Mouse (Mus musculus): Measurements from ENCODE around the gene Bcl10. TPM values are rescaled to one million over a fixed set of nuclear protein-coding genes. Genes with fewer than 3 reads are reported as not detected.
"Not testable (repeated sequence)": the region's sequence is repeated elsewhere in the genome, so short reads cannot be mapped to it uniquely, and the experiment has no call there.

Bcl10 gene
- total RNA-seq, 1 experiment from 2014 or later, result 25.7 TPM

DNA sequence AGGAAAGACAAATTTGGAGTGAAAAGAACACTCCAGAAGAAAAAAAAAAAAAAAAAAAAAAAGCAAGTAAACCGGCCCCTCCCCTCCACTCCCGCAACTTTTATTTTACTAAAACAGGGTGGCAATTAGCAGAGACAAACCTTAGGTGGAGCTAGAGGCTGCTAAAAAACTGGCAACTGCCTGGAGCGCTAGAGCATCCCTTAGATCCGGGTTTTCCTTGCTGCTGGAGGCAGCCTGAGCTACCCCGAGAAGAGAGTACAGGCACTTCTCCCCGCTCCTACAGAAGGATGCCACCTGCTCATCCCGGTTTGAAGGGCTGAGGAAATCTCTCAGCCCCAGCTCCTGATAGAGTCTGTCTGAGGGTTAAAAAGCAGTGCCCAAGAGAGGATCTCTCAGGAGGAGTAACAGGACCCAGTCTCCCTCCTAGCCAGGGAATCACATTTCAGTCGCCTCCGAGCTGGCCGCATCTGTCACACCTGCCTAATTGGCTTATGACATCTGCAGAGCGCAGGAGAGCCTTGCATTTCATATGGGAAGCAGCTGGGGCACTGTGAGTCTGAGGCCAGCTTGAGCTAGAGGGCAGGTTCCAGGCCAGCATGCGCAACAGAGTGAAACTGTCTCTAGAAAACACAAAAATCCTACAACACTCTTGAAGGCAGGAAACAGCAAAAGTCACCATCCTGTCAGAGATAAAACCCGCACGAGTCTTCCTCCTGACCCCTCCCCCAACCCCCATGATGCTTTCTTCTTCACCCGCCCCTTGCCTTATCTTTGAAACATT, 27.6 kb downstream of the Bcl10 start:
- peak; percentile 61 for DNase-seq

- no peak for DNase-seq
Observed at GRCm38 (mm10) chr3:145950815-145951130, 28.2 kb downstream of the Bcl10 start.

- peak; percentile 72 for DNase-seq
Observed at GRCm38 (mm10) chr3:145951287-145952165, 28.9 kb downstream of the Bcl10 start.

GRCm38 (mm10) chr3:145952945-145953344, 30.3 kb downstream of the Bcl10 start:
- DNase-seq, result no peak

DNA sequence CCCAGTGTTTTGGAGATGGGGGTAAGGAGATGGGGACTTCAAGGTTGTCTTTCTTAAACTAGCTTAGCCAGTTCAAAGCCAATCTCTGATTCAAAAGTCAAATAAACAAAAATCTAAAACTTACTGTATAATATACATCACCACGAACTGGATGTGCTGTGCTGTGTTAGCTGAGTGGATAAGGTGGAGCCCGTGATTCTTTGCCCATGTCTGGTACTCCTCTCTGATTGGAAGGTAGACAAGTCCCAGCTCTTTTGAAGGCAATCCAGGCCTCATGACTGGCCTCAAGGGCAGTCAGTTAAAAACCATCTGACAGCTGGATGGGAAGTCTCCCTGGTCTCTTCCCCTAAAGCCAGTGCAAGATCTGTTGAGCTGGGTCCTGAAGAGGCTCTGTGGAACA, 30.8 kb downstream of the Bcl10 start:
- no peak for DNase-seq

- no peak for DNase-seq
Observed at GRCm38 (mm10) chr3:145959824-145960223, 37.2 kb downstream of the Bcl10 start.

GRCm38 (mm10) chr3:145962411-145962810, 39.8 kb downstream of the Bcl10 start:
- no peak for DNase-seq

- DNase-seq, result peak; percentile 17
Observed at GRCm38 (mm10) chr3:145963101-145964017, 40.8 kb downstream of the Bcl10 start.

DNA sequence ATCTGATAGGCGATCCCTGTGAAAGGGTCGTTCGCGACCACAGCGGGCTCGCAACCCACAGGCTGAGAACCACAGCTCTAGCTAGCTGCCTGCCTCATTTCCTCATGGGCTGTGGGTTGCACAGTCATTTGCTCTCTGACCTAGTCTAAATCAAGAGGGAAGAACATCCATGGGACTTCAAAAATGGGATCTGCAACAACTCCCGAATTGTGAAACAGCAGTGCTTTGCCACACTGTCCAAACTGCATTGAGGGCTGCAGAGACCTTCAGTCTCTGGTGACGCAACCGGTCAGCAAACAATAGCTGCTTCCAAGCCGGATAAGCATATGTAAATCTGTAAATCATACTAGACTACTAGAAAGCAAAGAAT, 41.4 kb downstream of the Bcl10 start:
- peak; percentile 53 for DNase-seq

GRCm38 (mm10) chr3:145964473-145964872, 41.9 kb downstream of the Bcl10 start:
- peak; percentile 44 for DNase-seq

DNA sequence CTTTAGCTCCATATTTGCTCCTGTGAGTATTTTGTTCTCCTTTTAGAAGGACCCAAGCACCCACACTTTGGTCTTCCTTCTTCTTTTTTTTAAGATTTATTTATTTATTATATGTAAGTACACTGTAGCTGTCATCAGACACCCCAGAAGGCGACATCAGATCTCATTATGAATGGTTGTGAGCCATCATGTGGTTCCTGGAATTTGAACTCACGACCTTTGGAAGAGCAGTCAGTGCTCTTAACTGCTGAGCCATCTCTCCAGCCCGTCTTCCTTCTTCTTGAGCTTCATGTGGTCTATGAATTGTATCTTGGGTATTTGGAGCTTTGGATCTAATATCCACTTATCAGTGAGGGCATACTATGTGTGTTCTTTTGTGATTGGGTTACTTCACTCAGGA, 43.0 kb downstream of the Bcl10 start:
- DNase-seq, result not testable (repeated sequence)

- no peak for DNase-seq
Observed at GRCm38 (mm10) chr3:145966806-145967205, 44.2 kb downstream of the Bcl10 start.

- no peak for DNase-seq
Observed at GRCm38 (mm10) chr3:145969031-145969501, 46.5 kb downstream of the Bcl10 start.

GRCm38 (mm10) chr3:145971501-145971900, 48.9 kb downstream of the Bcl10 start:
- no peak for DNase-seq

- DNase-seq, result no peak
Observed at GRCm38 (mm10) chr3:145974986-145975385, 52.4 kb downstream of the Bcl10 start.

Other genes starting within 250 kb of the Bcl10 start
- 5.4 and 8.3 TPM in 2 replicates for gene Ddah1, start 164.1 kb upstream of the Bcl10 start, total RNA-seq (2021)
- gene 2410004B18Rik, start 15.2 kb downstream of the Bcl10 start, total RNA-seq (2021), result 22.2 and 30.6 TPM in 2 replicates
- gene Syde2, start 65.1 kb downstream of the Bcl10 start, total RNA-seq (2021), result 4.9 and 7.2 TPM in 2 replicates
- 0.33 TPM in 1 of 2 replicates, not detected in the other for gene Wdr63, start 185.3 kb downstream of the Bcl10 start, total RNA-seq (2021)
- 1.3 TPM in 1 of 2 replicates, not detected in the other for gene Mcoln3, start 194.6 kb downstream of the Bcl10 start, total RNA-seq (2021)
- gene Mcoln2, start 227.0 kb downstream of the Bcl10 start, total RNA-seq (2021), result 0.15 and 3.7 TPM in 2 replicates

Data from adrenal gland, postnatal 14 days (tissue).